Comparison of ENCODE assay signal across 7 mouse cellular contexts in genomic region chr7:66689620-66690360, GRCm38 (mm10). TPM values are rescaled to one million over a fixed set of nuclear protein-coding genes. Genes with fewer than 3 reads are reported as not detected.
A peak's percentile ranks its signal among the peaks of the same experiment; 100 is the strongest.
DNase-seq lines count a peak whose midpoint lies in the region; ATAC-seq and TF ChIP-seq lines count a peak whose summit lies in the region.

TSS of gene Lins1 (plus strand) at chr7:66689889.

- H3K9me3 ChIP-seq in embryonic facial prominence, embryonic 10.5 days, result no peaks in the 10 kb centered on the region
- no peaks in the 10 kb centered on the region for H3K9me3 ChIP-seq in intestine, postnatal 0 days (ENCODE audit: control insufficient read depth)
- no peaks in the 10 kb centered on the region for H3K9me3 ChIP-seq in midbrain, embryonic 12.5 days

- H3K27me3 ChIP-seq in embryonic facial prominence, embryonic 10.5 days (replicated peaks; ENCODE audit: low read depth, poor library complexity, severe bottlenecking), result no peaks in the 10 kb centered on the region
- no peaks in the 10 kb centered on the region for H3K27me3 ChIP-seq in intestine, postnatal 0 days (replicated peaks; ENCODE audit: control insufficient read depth, insufficient read depth, low read length)
- H3K27me3 ChIP-seq in midbrain, embryonic 12.5 days, result no peaks in the 10 kb centered on the region
- H3K27me3 ChIP-seq in small intestine, adult 2 months (ENCODE audit: control insufficient read depth, insufficient read depth, low read length), result no peaks in the 10 kb centered on the region

- peak; percentile 69 for TF ChIP-seq CTCF in intestine, postnatal 0 days (IDR thresholded peaks at IDR 0.05; ENCODE audit: low read depth)
- TF ChIP-seq CTCF in small intestine, adult 2 months (IDR thresholded peaks at IDR 0.05; ENCODE audit: extremely low read depth, insufficient read length, insufficient replicate concordance, low read depth, low read length), result 0 out of 2 replicates have a peak, but pooled peaks have one; percentile 38

- TF ChIP-seq POLR2A in small intestine, adult 2 months (IDR thresholded peaks at IDR 0.05; ENCODE audit: low read depth, low read length), result no peak

- intact Hi-C loops in left cerebral cortex, postnatal 4 days (cut with DNase I), result no loop called here

- peak within 1 kb of the TSS; percentile 89 for H3K4me3 ChIP-seq in embryonic facial prominence, embryonic 10.5 days
- peak within 1 kb of the TSS; percentile 87 for H3K4me3 ChIP-seq in intestine, postnatal 0 days (ENCODE audit: low read depth, low read length)
- H3K4me3 ChIP-seq in midbrain, embryonic 12.5 days, result peak within 1 kb of the TSS; percentile 84
- H3K4me3 ChIP-seq in small intestine, adult 2 months (ENCODE audit: low read depth, low read length), result peak within 1 kb of the TSS; percentile 89

- H3K27ac ChIP-seq in embryonic facial prominence, embryonic 10.5 days (replicated peaks), result peak within 1 kb of the TSS; percentile 95
- peak within 1 kb of the TSS; percentile 65 for H3K27ac ChIP-seq in intestine, postnatal 0 days (ENCODE audit: low read depth, low read length)
- H3K27ac ChIP-seq in midbrain, embryonic 12.5 days (replicated peaks), result peak within 1 kb of the TSS; percentile 91
- peak within 1 kb of the TSS; percentile 51 for H3K27ac ChIP-seq in small intestine, adult 2 months (ENCODE audit: insufficient read depth, low read depth, low read length)

- WGBS in embryonic facial prominence, embryonic 10.5 days, result under 1% methylated on average over 52 of the region's 52 CpGs
- WGBS in intestine, postnatal 0 days, result 0% methylated on average over 52 of the region's 52 CpGs
- WGBS in midbrain, embryonic 12.5 days, result 0% methylated on average over 45 of the region's 52 CpGs
- under 1% methylated on average over 52 of the region's 52 CpGs for WGBS in small intestine, adult 2 months

- peaks cover 13% of the 10 kb centered on the region for H3K4me1 ChIP-seq in embryonic facial prominence, embryonic 10.5 days
- no peaks in the 10 kb centered on the region for H3K4me1 ChIP-seq in intestine, postnatal 0 days (replicated peaks; ENCODE audit: control insufficient read depth, insufficient read depth, low read length)
- peaks cover 13% of the 10 kb centered on the region for H3K4me1 ChIP-seq in midbrain, embryonic 12.5 days
- peaks cover 6% of the 10 kb centered on the region; the same call in 1 of the 2 replicates for H3K4me1 ChIP-seq in small intestine, adult 2 months (ENCODE audit: control insufficient read depth, insufficient read depth, insufficient read length, low read length)

- ATAC-seq in intestine, postnatal 0 days, result peak; percentile 99
- peak; percentile 99 for ATAC-seq in midbrain, embryonic 12.5 days (ENCODE audit: low FRiP score, low read depth)

- peaks cover 21% of the 10 kb centered on the region; the same call in 1 of the 2 replicates for H3K36me3 ChIP-seq in embryonic facial prominence, embryonic 10.5 days (replicated peaks)
- no peaks in the 10 kb centered on the region for H3K36me3 ChIP-seq in intestine, postnatal 0 days (ENCODE audit: control insufficient read depth, insufficient read depth)
- no peaks in the 10 kb centered on the region for H3K36me3 ChIP-seq in midbrain, embryonic 12.5 days
- 0 out of 2 replicates have a peak, but pooled peaks cover 1% of the 10 kb centered on the region for H3K36me3 ChIP-seq in small intestine, adult 2 months (ENCODE audit: control insufficient read depth, insufficient read depth, low read length)

- peak; percentile 98 for DNase-seq in adrenal gland, postnatal 10 days
- DNase-seq in embryonic facial prominence, embryonic 10.5 days (ENCODE audit: low spot score), result peak; percentile 100
- DNase-seq in gonadal fat pad, adult 2 months (ENCODE audit: low read depth), result peak; percentile 90
- peak; percentile 99 for DNase-seq in left cerebral cortex, postnatal 4 days

- peak within 1 kb of the TSS; percentile 79 for H3K9ac ChIP-seq in intestine, postnatal 0 days (ENCODE audit: low read depth, low read length)
- H3K9ac ChIP-seq in midbrain, embryonic 12.5 days (replicated peaks), result peak within 1 kb of the TSS; percentile 83

- peak within 1 kb of the TSS; percentile 89 for H3K4me2 ChIP-seq in intestine, postnatal 0 days (replicated peaks; ENCODE audit: low read depth)
- H3K4me2 ChIP-seq in midbrain, embryonic 12.5 days (replicated peaks), result peak within 1 kb of the TSS; percentile 98

RNA-seq across cellular contexts. Expression of gene Lins1, which starts in this region (rescaled TPM):
- 1 to 10 TPM; 7.1 to 7.3 TPM for total RNA-seq in adrenal gland, postnatal 10 days (2021)
- 21.8 and 24.3 TPM in 2 replicates for polyA plus RNA-seq in embryonic facial prominence, embryonic 10.5 days (2016; fragmentation: Nextera tagmentation; extraction: Ambion mirVana)
- 13.2 and 16.1 TPM in 2 replicates for polyA plus RNA-seq in gonadal fat pad, adult 2 months (2012; rRNA removed)
- polyA plus RNA-seq in intestine, postnatal 0 days (2015; fragmentation: Nextera tagmentation; extraction: Ambion mirVana), result 4.5 and 4.8 TPM in 2 replicates
- total RNA-seq in left cerebral cortex, postnatal 4 days (2021), result 10 to 100 TPM; 19.6 to 21.3 TPM
- 19.2 and 21.9 TPM in 2 replicates for polyA plus RNA-seq in midbrain, embryonic 12.5 days (2016; fragmentation: Nextera tagmentation; extraction: Ambion mirVana)
- polyA plus RNA-seq in small intestine, adult 2 months (2012; rRNA removed), result 1.8 and 1.9 TPM in 2 replicates

Comparison
In these comparisons a context has a peak if more than half of its experiments do, and no peak if none do; other contexts are left out.
1. Peak in every context shown above with its lines: DNase-seq, ATAC-seq, H3K4me3 ChIP-seq and H3K27ac ChIP-seq.